Mouse (Mus musculus): ENCODE results near the gene Cdc34. TPM values are rescaled to one million over a fixed set of nuclear protein-coding genes. Genes with fewer than 3 reads are reported as not detected.

Cdc34 gene
- total RNA-seq, 2 experiments from 2014 or later: 75.9 to 78.0 TPM

- DNase-seq (ENCODE audit: low spot score in 2 of 2): peak; percentile 82 to 84
- intact Hi-C loops (cut with DNase I): loop anchor here (1.0 kb wide), 2 partner anchors 12 to 72 kb away; no protein-coding TSS in a partner anchor
Measured at GRCm38 (mm10) chr10:79669576-79670057, 12.4 kb upstream of the Cdc34 start.

- intact Hi-C loops (cut with DNase I): no loop called here
- DNase-seq (ENCODE audit: low spot score in 2 of 2): no peak
Measured at GRCm38 (mm10) chr10:79670071-79670888, 11.7 kb upstream of the Cdc34 start.

GRCm38 (mm10) chr10:79671396-79672087 is 10.5 kb upstream of the Cdc34 start:
- intact Hi-C loops (cut with DNase I): no loop called here

GRCm38 (mm10) chr10:79672088-79672455 is 9.9 kb upstream of the Cdc34 start:
- intact Hi-C loops (cut with DNase I): no loop called here
- DNase-seq (ENCODE audit: low spot score in 2 of 2): no peak

More at GRCm38 (mm10) chr10:79671396-79672087, 10.5 kb upstream of the Cdc34 start:
- DNase-seq (ENCODE audit: low spot score in 2 of 2): no peak

- intact Hi-C loops (cut with DNase I): no loop called here
- DNase-seq (ENCODE audit: low spot score in 2 of 2): no peak
Measured at GRCm38 (mm10) chr10:79673054-79673453, 8.9 kb upstream of the Cdc34 start.

- no peak for DNase-seq (ENCODE audit: low spot score in 2 of 2)
- intact Hi-C loops (cut with DNase I): no loop called here
Measured at GRCm38 (mm10) chr10:79675346-79676035, 6.5 kb upstream of the Cdc34 start.

- DNase-seq (ENCODE audit: low spot score in 2 of 2): no peak
- intact Hi-C loops (cut with DNase I): loop anchor here (1.0 to 10.0 kb wide), 2 partner anchors 12 to 1874 kb away; partner anchors contain the start of genes Aes and Tpgs1
Measured at GRCm38 (mm10) chr10:79680606-79681495, 1.1 kb upstream of the Cdc34 start.

GRCm38 (mm10) chr10:79682551-79682915 is 538 bp downstream of the Cdc34 start:
- intact Hi-C loops (cut with DNase I): loop anchor here (10.0 kb wide), 1 partner anchor 1872 kb away; the partner anchor contains the start of gene Aes
- no peak for DNase-seq (ENCODE audit: low spot score in 2 of 2)

- peak; percentile 54 to 57 for DNase-seq (ENCODE audit: low spot score in 2 of 2)
Measured at GRCm38 (mm10) chr10:79682916-79683582, 1.1 kb downstream of the Cdc34 start.

GRCm38 (mm10) chr10:79683726-79684640 is 2.0 kb downstream of the Cdc34 start:
- DNase-seq (ENCODE audit: low spot score in 2 of 2): no peak

More at GRCm38 (mm10) chr10:79682916-79683582, 1.1 kb downstream of the Cdc34 start:
- intact Hi-C loops (cut with DNase I): loop anchor here (10.0 kb wide), 1 partner anchor 1872 kb away; the partner anchor contains the start of gene Aes

GRCm38 (mm10) chr10:79684770-79685600 is 3.0 kb downstream of the Cdc34 start:
- intact Hi-C loops (cut with DNase I): loop anchor here (10.0 kb wide), 1 partner anchor 1870 kb away; the partner anchor contains the start of gene Aes
- DNase-seq (ENCODE audit: low spot score in 2 of 2): no peak

More at GRCm38 (mm10) chr10:79683726-79684640, 2.0 kb downstream of the Cdc34 start:
- intact Hi-C loops (cut with DNase I): loop anchor here (10.0 kb wide), 1 partner anchor 1871 kb away; the partner anchor contains the start of gene Aes

GRCm38 (mm10) chr10:79686219-79686618 is 4.2 kb downstream of the Cdc34 start:
- intact Hi-C loops (cut with DNase I): loop anchor here (10.0 kb wide), 1 partner anchor 1869 kb away; the partner anchor contains the start of gene Aes

GRCm38 (mm10) chr10:79686691-79687090 is 4.7 kb downstream of the Cdc34 start:
- intact Hi-C loops (cut with DNase I): loop anchor here (10.0 kb wide), 1 partner anchor 1868 kb away; the partner anchor contains the start of gene Aes
- no peak for DNase-seq (ENCODE audit: low spot score in 2 of 2)

More at GRCm38 (mm10) chr10:79686219-79686618, 4.2 kb downstream of the Cdc34 start:
- DNase-seq (ENCODE audit: low spot score in 2 of 2): no peak

GRCm38 (mm10) chr10:79687513-79687912 is 5.5 kb downstream of the Cdc34 start:
- no peak for DNase-seq (ENCODE audit: low spot score in 2 of 2)
- intact Hi-C loops (cut with DNase I): loop anchor here (10.0 kb wide), 1 partner anchor 1867 kb away; the partner anchor contains the start of gene Aes

- intact Hi-C loops (cut with DNase I): loop anchor here (10.0 kb wide), 1 partner anchor 1866 kb away; the partner anchor contains the start of gene Aes
- no peak for DNase-seq (ENCODE audit: low spot score in 2 of 2)
Measured at GRCm38 (mm10) chr10:79688720-79689119, 6.7 kb downstream of the Cdc34 start, which contains the start of gene Gzmm. Gene Gzmm (plus strand): TSS chr10:79689020.

- intact Hi-C loops (cut with DNase I): loop anchor here (10.0 kb wide), 1 partner anchor 1866 kb away; the partner anchor contains the start of gene Aes
- DNase-seq (ENCODE audit: low spot score in 2 of 2): no peak
Measured at GRCm38 (mm10) chr10:79689178-79689577, 7.2 kb downstream of the Cdc34 start.

Data from left cerebral cortex, postnatal 25 days (tissue).